Mouse (Mus musculus) liver, postnatal 0 days (tissue): ENCODE data around the gene Tesk1.

Source experiments
- CTCF ChIP-seq: sonication (generic); IDR thresholded peaks from 2 replicates; pipeline ENCODE4 v1.5.1; 2016; ENCODE audit warnings: antibody characterized with exemption, low read depth
- EP300 ChIP-seq: IDR thresholded peaks from 2 replicates; pipeline ENCODE4 v1.6.1; 2016; ENCODE audit warnings: antibody characterized with exemption, low read depth, mild to moderate bottlenecking

DNA sequence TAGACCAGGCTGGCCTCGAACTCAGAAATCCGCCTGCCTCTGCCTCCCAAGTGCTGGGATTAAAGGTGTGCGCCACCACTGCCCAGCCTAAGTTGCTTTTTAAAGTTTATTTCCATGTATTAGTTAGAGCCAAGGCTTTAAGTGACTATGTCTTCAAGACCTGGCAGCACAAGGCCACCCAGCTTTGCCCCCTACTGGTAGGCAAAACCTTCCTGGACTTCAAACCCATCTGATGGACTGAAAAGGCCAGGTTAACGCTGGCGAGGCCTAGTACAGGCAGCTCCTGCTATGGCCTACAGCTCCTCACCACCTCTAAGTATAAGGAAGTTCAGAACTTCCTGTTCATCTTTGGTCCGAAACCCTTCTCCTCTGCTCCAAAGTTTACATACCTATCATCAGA is 34.9 kb downstream of the Tesk1 start:
- TF ChIP-seq CTCF = peak; percentile 54
- TF ChIP-seq EP300 = no peak
